Mouse (Mus musculus) kidney, postnatal 0 days (tissue): ENCODE results near the gene Mrps18b. TPM values are rescaled to one million over a fixed set of nuclear protein-coding genes. Genes with fewer than 3 reads are reported as not detected.

Source experiments
- ATAC-seq: fragments of 200-750 bp; cut with Nextera tagmentation; replicated peaks from 2 replicates; pipeline ENCODE4 v1.8.0; 2017; ENCODE audit warnings: low read depth, moderate number of reproducible peaks, moderate TSS enrichment, moderate library complexity; ENCODE audit not compliant: low FRiP score
- DNase-seq: peaks from one replicate; pipeline ENCODE4 v3.0.0-alpha.2; 2016; ENCODE audit warnings: low spot score
- H3K27ac ChIP-seq: fragments of 300-500 bp; sonication (generic); 2 replicates; pipeline ENCODE4 v1.5.1; 2014; ENCODE audit warnings: mild to moderate bottlenecking
- H3K27me3 ChIP-seq: fragments of 300-500 bp; sonication (generic); 2 replicates; pipeline ENCODE4 v1.6.1; 2014; ENCODE audit warnings: low read length, mixed read lengths; ENCODE audit not compliant: insufficient read depth
- H3K36me3 ChIP-seq: fragments of 300-500 bp; sonication (generic); 2 replicates; pipeline ENCODE4 v1.6.1; 2014; ENCODE audit warnings: low read length, mixed read lengths; ENCODE audit not compliant: insufficient read depth
- H3K4me1 ChIP-seq: fragments of 300-500 bp; sonication (generic); replicated peaks from 2 replicates; pipeline ENCODE4 v1.6.1; 2014; ENCODE audit warnings: antibody characterized with exemption, low read length, mixed read lengths; ENCODE audit not compliant: insufficient read depth
- H3K4me2 ChIP-seq: fragments of 300-500 bp; sonication (generic); 2 replicates; pipeline ENCODE4 v1.6.1; 2014; ENCODE audit warnings: mild to moderate bottlenecking, low read length, moderate library complexity, mixed read lengths
- H3K4me3 ChIP-seq: fragments of 300-500 bp; sonication (generic); replicated peaks from 2 replicates; pipeline ENCODE4 v1.5.1; 2014; ENCODE audit warnings: low read depth, low read length
- H3K9ac ChIP-seq: fragments of 300-500 bp; sonication (generic); 2 replicates; pipeline ENCODE4 v1.6.1; 2014; ENCODE audit warnings: low read depth, low read length
- H3K9me3 ChIP-seq: fragments of 300-500 bp; sonication (generic); replicated peaks from 2 replicates; pipeline ENCODE4 v1.6.1; 2016; ENCODE audit warnings: low read length, inconsistent platforms, mixed read lengths
- CTCF ChIP-seq: IDR thresholded peaks from 2 replicates; pipeline ENCODE4 v1.5.1; 2016; ENCODE audit warnings: antibody characterized with exemption, low read depth, mild to moderate bottlenecking, moderate library complexity
- WGBS: fragments of 180-500 bp; shearing (Covaris S2); extraction: QIAGEN DNeasy Blood & Tissue Kit; methylation state at CpG from one replicate; pipeline ENCODE4 v1.1.7; 2014; 5-methylcytosine and 5-hydroxymethylcytosine counted together
- polyA plus RNA-seq: library from polyadenylated mRNA; unstranded; fragments of >200 nt; fragmentation: Nextera tagmentation; extraction: Ambion mirVana; gene quantifications from 2 replicates; pipeline ENCODE4 v1.2.1, GENCODE M21; 2015

The Mrps18b gene
- polyA plus RNA-seq, 1 experiment from 2014 or later = 94.7 TPM

DNA sequence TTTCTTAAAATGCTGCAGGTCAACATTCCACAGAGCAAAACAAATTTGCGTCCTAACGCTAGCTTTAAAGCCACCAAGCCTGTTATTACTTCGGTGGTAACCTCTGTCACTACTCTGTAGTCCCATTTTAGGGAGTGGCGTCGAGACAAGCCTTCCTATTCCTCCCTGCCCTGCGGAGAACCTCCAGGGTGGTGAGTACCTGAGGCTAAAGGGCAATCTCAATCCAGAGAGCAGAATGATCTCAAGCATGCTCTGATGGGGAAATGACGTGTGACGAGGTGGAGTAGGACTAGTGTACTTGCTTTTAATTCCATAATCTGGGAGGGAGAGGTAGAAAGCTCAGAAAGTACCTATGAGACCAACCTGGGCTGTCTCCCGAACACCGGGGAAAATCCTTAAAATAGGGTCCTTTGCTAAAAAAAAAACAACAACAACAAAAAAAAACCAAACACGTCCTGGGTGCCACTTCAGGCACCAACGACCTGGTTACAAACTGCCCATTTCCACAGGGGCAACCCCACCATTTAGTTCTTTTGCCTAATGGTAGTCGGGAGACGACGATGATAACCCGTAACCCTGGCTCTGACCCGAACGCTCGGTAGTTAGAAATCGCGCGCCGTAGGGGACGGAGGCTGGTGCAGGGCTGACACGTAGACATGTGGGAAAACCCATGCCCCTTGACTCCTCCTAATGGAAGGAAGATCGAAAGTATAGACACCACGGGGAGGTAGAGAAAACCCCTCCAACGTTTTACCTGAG is 472 bp downstream of the Mrps18b start:
- WGBS = 2% methylated on average over 28 of the region's 28 CpGs
- Histone ChIP-seq H3K9me3 (no peaks in the 10 kb centered on the region), H3K36me3 (0 out of 2 replicates have a peak, but pooled peaks cover 16% of the 10 kb centered on the region), H3K27ac (peak overlapping the region; percentile 90), H3K4me1 (peaks cover 20% of the 10 kb centered on the region; the same call in 1 of the 2 replicates), H3K9ac (peak overlapping the region; percentile 60), H3K27me3 (no peaks in the 10 kb centered on the region), H3K4me2 (peak overlapping the region; percentile 65), H3K4me3 (peak overlapping the region; percentile 66)
- ATAC-seq (no peak), DNase-seq (peak; percentile 54)
- no peak for TF ChIP-seq CTCF

DNA sequence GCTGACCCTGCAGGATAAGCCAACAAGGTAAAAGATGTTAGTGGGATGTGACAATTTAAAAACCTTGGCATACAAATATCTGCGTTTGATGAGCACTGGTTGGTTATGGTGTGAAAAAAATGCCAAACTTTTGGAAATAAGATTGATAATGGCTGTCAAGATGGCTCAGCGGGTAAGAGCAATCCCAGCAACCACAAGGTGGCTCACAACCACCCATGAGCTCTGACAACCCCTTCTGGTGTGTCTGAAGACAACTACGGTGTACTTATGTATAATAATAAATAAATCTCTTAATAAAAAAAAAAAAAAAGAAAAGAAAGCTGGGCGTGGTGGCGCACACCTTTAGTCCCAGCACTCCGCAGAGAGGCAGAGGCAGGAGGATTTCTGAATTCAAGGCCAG is 1.2 kb downstream of the Mrps18b start:
- Histone ChIP-seq H3K9me3 (no peaks in the 10 kb centered on the region), H3K36me3 (0 out of 2 replicates have a peak, but pooled peaks cover 16% of the 10 kb centered on the region), H3K4me1 (peaks cover 12% of the 10 kb centered on the region; the same call in 1 of the 2 replicates), H3K4me2 (peak overlapping the region; percentile 65), H3K27ac (no peak overlapping the region), H3K9ac (no peak overlapping the region), H3K4me3 (no peak overlapping the region), H3K27me3 (no peaks in the 10 kb centered on the region)
- DNase-seq (no peak), ATAC-seq (no peak)
- TF ChIP-seq CTCF = peak; percentile 22; the same call in 1 of the 2 replicates
- WGBS = 76% methylated on average over 6 of the region's 6 CpGs

DNA sequence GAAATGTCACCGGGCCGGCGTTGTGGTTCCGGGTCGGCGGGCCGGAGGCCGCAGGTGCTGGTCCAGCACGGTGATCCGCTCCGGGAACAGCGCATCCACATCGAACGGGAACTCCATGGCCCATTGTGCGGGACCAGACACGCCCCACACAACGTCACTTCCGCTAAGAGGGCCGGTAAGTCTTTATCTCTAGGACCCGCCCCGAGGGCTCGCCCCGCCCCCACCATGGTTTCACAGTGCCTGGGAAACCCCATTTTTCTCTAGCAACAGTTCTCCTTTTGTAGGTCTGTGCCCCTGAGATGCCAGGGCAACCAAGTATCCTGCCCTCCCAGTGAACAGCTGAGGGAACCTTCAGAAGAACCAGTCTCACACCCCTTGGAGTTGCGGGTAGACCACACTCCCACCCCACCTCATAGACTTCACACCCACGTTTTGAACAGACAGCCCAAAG is 6.2 kb downstream of the Mrps18b start, which contains the start of gene Atat1:
Atat1 (minus strand) TSS at position 157 of the 451 bp plus-strand sequence.
- no peaks in the 10 kb centered on the region for H3K27me3 ChIP-seq
- H3K4me3 ChIP-seq = peak within 1 kb of the TSS; percentile 65
- 7% methylated on average over 25 of the region's 25 CpGs for WGBS
- TF ChIP-seq CTCF = no peak
- peak within 1 kb of the TSS; percentile 88 for H3K4me2 ChIP-seq
- H3K36me3 ChIP-seq = 0 out of 2 replicates have a peak, but pooled peaks cover 19% of the 10 kb centered on the region
- H3K27ac ChIP-seq = peak within 1 kb of the TSS; percentile 38
- DNase-seq = peak; percentile 96
- peak within 1 kb of the TSS; percentile 68 for H3K9ac ChIP-seq
- peak; percentile 90 for ATAC-seq
- H3K4me1 ChIP-seq = peaks cover 8% of the 10 kb centered on the region; the same call in 1 of the 2 replicates
- H3K9me3 ChIP-seq = no peaks in the 10 kb centered on the region

DNA sequence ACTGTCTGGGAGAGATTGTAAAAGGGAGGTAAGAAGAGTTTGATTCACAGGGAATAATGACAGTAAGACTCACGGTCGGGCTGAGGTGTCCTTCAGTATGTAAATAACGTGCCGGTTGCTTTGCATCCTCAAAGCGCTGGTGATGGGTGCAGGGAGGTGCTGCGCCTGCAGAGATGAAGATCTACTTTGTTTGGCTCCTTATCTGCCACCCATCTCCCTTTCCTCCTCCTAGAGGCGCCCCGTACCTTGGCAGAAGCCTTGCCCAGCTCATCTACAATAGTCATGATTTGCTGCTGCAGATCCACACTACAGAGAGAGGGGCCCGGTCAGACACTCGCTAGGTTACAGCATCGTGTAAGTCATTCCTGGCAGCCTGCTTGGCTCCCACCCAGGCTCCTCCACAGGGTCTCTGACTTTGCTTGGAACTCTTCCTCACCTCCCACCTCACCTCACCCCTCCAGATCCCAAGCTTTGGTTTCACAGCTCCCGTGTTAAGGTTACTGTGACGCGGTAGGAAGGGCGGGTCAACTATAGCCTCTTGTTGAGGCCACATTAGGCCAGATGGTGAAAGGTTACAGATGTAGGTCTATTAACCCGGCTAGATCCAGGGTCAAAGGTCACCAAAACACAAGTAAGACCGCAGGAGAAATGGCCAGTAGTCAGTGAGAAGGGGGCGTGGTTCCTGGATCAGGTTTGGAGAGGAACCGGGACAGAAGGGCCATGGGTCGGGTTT is 6.8 kb downstream of the Mrps18b start:
- WGBS = 16% methylated on average over 20 of the region's 20 CpGs
- H3K9ac ChIP-seq = peak overlapping the region; percentile 68
- H3K4me3 ChIP-seq = peak overlapping the region; percentile 65
- H3K9me3 ChIP-seq = no peaks in the 10 kb centered on the region
- peak; percentile 5; the same call in 1 of the 2 replicates for ATAC-seq
- H3K27ac ChIP-seq = peak overlapping the region; percentile 38
- peak overlapping the region; percentile 88 for H3K4me2 ChIP-seq
- TF ChIP-seq CTCF = no peak
- DNase-seq = no peak
- peaks cover 8% of the 10 kb centered on the region; the same call in 1 of the 2 replicates for H3K4me1 ChIP-seq
- peaks cover 19% of the 10 kb centered on the region; the same call in 1 of the 2 replicates for H3K36me3 ChIP-seq
- H3K27me3 ChIP-seq = no peaks in the 10 kb centered on the region

DNA sequence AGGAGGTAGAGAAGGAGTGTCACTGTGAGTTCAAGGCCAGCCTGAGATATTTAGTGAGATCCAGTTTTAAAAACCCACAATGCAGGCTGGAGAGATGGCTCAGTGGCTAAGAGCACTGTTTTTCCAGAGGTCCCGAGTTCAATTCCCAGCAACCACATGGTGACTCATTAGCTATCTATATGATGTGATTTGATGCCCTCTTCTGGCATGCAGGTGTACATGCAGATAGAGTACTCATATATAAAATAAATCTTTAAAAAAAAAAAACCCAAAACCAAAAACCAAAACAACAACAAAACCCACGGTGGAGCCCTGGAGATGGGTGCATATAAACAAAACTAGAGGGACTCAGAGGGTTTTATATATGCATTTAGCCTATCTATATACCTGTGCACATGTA is 8.6 kb downstream of the Mrps18b start:
- Histone ChIP-seq H3K36me3 (peaks cover 16% of the 10 kb centered on the region; the same call in 1 of the 2 replicates), H3K9me3 (no peaks in the 10 kb centered on the region), H3K4me1 (peaks cover 8% of the 10 kb centered on the region; the same call in 1 of the 2 replicates), H3K4me2 (no peak overlapping the region), H3K4me3 (no peak overlapping the region), H3K27ac (no peak overlapping the region), H3K9ac (no peak overlapping the region), H3K27me3 (no peaks in the 10 kb centered on the region)
- ATAC-seq (no peak), DNase-seq (no peak)
- 80% methylated on average over 2 of the region's 2 CpGs for WGBS
- peak; percentile 47; the same call in 1 of the 2 replicates for TF ChIP-seq CTCF

DNA sequence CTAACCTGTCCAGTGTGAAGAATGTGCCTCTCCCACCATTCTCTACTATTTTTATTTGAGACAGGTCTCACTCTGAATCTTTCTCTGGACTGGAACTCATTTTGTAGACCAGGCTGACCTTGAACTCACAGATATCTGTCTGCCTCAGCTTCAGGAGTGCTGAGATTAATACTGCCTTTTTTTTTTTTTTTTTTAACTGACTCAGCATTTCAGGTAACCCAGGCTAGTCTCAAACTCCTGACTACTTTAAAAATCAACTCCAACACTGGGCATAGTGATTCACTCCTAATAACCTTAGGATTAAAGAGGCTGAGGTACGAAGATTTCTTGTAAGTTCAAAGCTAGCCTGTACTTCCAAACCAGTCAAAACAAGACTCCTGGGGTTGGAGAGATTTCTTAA is 10.6 kb downstream of the Mrps18b start:
- Histone ChIP-seq H3K4me2 (no peak overlapping the region), H3K27me3 (no peaks in the 10 kb centered on the region), H3K4me3 (no peak overlapping the region), H3K27ac (no peak overlapping the region), H3K36me3 (peaks cover 11% of the 10 kb centered on the region; the same call in 1 of the 2 replicates), H3K4me1 (peaks cover 8% of the 10 kb centered on the region; the same call in 1 of the 2 replicates), H3K9ac (no peak overlapping the region), H3K9me3 (no peaks in the 10 kb centered on the region)
- WGBS = 97% methylated on average over 1 of the region's 1 CpGs
- no peak for DNase-seq
- ATAC-seq = no peak
- no peak for TF ChIP-seq CTCF
